Mouse (Mus musculus) kidney, adult 9 months (tissue): ENCODE data around the gene Hist2h2aa2.
"Not testable (repeated sequence)": the region's sequence is repeated elsewhere in the genome, so short reads cannot be mapped to it uniquely, and the experiment has no call there.

Experiments used
- DNase-seq: peaks from one replicate; pipeline ENCODE4 v3.0.0; 2022

Gene Hist2h2aa2

DNA sequence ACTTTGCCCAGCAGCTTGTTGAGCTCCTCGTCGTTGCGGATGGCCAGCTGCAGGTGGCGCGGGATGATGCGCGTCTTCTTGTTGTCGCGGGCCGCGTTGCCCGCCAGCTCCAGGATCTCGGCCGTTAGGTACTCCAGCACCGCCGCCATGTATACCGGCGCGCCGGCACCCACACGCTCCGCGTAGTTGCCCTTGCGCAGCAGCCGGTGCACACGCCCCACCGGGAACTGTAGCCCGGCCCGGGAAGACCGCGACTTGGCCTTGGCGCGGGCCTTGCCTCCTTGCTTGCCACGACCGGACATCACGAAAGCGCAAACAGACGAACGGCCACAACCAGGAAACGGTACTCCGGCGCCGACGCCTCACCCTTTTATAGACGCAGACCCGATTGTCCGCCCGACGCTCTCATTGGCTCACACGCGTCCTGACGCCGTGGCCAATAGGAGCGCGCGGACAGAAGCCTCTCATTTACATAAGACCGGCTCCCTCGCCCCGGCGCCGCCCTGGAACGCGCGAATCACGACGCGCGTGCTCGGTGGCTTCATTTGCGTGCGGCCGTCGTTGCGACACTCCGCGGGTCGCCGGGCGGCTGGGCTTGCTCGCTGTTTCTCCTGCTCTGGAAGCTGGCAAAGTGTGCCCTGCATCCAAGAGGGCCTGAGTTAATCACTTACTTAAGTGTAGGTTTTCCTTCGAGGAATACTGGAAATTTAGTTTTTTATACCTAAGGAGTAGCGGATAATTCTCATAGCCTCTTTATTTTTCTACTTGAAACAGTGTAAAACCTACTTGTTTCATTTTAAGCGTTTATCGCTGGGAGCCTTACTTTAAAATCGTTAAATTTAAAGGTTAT is at the start of gene Hist2h2aa2:
TSS of gene Hist2h2aa2 (minus strand) at position 328 of the 850 bp plus-strand sequence.
- DNase-seq = peak; percentile 98

DNA sequence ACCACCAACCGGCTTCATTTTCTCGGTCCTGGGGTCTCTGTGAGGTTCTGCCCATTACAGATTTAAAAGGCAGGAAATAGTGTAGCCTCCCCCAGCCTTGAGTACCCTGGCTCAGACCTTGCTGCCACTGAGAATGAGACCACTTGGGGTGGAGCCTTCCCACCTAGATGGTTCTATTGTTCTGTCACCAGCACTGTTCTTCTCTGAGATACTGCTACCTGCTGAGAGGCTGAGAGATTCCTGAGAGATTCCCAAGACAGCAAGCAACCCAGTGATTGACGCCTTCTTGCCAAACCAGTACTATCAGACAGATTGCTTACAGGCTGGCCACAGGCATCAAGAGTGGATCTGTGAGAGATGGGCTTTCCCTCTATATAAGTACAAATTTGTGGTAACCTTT is 49.1 kb upstream of the Hist2h2aa2 start:
- no peak for DNase-seq

DNA sequence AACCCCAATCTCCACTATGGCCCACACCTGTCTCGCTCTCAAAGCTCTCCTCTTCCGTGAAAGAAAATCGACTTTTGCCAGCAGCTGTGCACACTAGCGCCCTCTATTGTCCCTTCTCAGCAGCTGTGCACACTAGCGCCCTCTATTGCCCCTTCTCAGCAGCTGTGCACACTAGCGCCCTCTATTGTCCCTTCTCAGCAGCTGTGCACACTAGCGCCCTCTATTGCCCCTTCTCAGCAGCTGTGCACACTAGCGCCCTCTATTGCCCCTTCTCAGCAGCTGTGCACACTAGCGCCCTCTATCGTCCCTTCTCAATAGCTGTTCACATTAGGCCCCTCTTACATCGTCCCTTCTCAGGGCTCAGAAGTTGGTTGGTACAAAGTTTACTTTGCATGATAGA is 47.3 kb upstream of the Hist2h2aa2 start:
- not testable (repeated sequence) for DNase-seq

DNA sequence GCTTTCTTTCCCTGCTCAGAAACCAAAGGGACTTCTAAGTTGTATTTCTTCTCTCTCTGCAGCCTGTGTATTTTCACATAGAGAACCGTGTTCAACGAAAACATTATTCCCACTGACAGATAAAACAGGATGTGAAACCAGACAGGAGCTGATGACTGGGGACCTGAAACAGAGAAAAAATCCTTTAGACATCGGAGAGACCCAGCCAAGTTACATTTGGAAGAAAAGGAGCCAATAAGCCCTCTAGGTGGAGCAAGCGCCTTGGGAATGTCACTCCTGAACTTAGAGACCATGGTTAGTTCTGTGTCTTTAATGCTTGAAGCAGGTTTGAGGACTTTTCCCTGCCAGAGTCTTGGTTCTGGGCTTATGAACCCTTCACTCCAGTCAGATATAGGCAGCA is 44.4 kb upstream of the Hist2h2aa2 start:
- peak; percentile 41 for DNase-seq

DNA sequence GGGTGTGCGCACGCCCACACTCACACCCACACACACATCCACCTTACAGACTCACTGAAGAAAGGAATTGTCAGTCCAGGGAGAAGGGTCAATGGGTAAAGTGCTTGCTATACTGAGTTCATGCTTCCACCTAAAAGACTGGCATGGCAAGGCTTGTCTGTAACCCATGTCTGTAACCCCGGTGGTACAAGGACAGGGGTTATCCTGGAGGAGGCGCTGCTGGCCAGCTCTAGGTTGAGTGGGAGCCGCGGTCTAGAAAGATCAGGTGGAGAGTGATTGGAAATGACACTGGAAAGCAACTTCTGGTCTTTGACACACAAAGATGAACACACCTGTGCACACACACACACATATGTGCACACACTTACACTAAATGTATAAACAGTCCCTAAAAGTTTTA is 40.6 kb upstream of the Hist2h2aa2 start:
- DNase-seq = no peak

DNA sequence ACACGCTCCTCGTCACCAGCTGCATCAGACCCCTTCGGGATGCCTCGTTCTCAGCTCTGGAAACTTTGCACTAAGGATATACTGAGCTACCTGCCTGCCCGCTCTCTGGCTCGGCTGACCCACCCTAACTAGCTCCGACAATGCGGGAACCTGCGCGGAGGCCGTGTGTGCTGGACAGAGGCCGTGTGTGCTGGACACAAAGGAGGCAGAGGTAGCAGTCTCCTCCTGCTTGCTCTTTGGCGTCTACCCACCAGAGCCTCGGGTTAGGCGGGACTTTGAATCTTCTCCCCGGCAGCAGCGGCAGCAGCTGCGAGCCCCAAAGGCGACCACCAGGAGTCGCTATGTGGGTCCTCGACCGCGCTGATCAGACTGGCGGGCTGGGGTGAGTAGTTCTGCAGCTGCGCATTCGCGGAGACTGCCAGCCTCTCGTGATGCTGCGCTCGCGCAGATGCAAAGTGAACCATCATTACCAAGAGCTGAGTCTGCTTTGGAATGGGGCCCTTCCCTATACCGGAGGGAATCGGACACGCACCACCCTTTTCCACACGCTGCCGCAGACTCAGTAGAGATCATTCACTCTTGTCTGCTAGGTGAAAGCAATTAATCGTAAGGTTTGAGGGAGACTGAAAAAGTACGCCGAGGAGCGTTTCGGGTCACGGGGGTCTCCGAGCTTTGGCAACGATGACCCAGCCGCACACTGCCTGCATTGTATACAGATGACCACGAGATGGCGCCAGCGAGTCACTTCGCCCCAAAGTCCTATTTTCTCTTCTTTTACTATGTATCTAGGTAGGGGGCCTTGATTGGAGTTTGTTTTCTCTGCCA is 37.9 kb upstream of the Hist2h2aa2 start:
- peak; percentile 88 for DNase-seq

DNA sequence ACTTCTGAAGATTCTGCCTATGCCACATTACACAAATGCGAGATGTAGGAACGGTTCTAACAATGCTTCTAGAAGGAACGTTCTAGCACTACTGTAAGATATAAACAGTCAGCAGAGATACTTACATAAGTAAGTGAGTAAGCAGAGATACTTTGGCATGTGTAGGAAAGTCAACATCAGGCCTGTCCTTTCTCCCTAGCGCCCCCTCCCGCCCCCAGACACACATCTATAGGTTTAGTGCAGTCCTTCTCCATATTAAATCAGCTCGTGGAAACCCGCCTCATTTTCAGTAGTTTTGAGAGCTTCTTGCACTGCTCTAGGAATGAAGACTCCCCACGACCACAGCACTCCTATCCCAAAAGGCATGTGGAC is 37.3 kb upstream of the Hist2h2aa2 start:
- no peak for DNase-seq

DNA sequence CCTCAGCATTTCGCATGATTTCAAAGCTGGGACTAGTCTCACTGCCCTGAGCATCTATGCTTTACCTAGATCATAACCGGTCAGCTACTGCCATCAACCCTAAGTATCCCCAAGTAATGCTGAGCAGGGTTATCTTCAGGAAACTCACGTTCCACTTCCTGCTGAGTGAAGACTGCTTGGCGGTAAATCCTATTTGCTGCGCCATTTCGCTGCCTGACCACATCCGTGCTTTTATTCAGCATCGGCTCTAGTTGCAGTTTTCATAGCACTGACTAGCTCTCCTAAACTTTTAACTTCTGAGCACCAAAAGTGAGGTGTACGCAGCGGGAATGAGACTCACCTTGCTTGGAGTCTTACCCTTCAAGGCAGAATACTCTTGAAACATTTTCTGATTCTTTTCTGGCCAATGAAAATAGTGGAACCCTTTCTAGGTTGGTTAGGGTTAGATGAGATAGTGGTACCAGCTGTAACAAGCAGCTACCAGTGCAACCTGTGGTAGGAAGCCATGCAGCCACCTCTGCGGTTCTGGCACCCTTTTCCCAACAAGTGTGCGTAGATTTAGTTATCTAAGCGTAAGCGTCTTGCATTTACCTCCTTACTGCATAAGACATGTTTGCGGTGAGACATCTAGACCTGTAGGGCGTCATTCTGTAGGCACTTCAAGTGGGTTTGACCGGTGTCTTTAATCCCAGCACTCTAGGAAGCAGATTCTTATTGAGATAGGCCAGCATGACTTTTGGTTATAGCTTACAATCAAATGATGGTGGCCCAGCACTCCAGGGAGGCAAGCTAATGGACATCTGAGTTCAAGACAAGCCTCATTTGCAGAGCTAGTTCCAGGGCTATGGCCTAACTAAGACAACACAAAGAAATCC is 33.8 kb upstream of the Hist2h2aa2 start:
- no peak for DNase-seq

DNA sequence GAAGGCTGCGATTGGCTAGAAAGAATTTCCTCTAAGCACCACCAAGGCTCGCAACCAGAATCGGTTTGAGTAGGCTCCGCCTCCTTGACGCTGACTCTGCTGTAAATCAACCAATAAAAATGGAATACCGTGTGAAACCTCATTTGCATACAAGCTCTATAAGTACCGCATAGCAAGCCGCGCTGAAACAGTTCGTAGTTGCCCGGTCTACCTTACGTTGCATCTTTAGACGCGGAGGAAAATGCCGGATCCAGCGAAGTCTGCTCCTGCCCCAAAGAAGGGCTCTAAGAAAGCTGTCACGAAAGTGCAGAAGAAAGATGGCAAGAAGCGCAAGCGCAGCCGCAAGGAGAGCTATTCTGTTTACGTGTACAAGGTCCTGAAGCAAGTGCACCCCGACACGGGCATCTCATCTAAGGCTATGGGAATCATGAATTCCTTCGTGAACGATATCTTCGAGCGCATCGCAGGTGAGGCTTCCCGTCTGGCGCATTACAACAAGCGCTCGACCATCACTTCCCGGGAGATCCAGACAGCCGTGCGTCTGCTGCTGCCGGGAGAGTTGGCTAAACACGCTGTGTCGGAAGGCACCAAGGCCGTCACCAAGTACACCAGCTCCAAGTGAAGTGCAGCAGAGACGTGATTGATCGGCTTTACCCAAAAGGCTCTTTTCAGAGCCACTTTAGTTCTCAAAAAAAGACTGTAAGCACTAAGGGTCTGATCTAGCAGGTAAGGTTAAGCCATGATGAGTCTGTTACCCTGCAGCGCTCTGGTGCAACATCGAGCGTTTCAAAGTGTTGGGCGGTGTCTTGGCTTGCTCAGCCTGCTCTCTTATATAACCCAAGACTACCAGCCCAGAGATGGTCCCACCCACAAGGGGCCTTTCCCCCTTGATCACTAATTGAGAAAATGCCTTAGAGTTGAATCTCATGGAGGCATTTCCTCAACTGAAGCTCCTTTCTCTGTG is 29.7 kb upstream of the Hist2h2aa2 start, which contains the start of gene Hist2h2bb:
TSS of gene Hist2h2bb (plus strand) at position 242 of the 964 bp plus-strand sequence.
- peak; percentile 98 for DNase-seq

DNA sequence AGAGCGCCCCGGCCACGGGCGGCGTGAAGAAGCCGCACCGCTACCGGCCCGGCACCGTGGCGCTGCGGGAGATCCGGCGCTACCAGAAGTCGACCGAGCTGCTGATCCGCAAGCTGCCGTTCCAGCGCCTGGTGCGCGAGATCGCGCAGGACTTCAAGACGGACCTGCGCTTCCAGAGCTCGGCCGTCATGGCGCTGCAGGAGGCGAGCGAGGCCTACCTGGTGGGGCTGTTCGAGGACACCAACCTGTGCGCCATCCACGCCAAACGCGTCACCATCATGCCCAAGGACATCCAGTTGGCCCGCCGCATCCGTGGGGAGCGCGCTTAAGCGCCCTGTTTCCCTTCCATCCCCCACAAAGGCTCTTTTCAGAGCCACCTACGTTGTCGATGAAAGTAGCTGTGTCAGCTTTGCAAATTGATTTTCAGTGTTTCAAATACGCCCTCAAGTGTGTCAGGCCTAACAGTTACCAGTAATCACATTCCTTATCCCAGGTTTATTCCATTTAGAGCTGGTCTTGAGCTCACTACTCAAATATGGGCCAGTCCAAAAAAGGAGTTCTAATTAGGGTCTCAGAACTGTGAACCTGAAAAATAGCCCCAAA is 28.8 kb upstream of the Hist2h2aa2 start:
- not testable (repeated sequence) for DNase-seq

DNA sequence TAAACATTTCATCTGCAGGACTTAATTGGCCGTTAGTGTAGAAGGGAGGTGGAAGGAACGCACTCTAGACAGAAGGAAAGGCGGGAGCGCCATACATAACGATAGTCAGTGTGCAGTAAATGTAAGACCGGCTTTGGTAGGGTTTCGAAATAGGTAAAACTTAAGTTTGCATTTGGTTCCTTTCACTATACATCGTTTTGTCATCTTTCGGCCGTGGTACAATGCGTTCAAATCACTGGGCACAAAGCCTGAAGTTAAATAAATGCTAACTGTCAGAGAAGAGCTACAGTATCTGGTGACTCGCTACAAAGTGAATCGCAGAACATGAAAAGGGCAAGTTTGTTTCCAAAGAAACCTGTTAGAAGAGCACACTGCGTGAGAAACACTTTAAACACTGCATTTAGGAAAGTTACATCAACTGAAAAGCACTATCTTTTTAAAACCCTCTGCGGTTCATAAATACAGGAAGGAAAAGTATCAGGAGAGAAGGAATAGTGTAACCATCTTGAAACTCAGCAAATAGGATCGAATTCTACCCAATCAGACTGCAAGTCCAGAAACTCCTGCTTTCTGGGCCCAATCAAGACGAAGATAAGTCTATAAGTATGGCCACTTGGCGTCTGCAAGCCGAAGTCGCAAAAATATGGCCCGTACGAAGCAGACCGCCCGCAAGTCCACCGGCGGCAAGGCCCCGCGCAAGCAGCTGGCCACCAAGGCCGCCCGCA is 28.1 kb upstream of the Hist2h2aa2 start, which contains the start of gene Hist2h3b:
TSS of gene Hist2h3b (plus strand) at position 604 of the 725 bp plus-strand sequence.
- DNase-seq = peak; percentile 87

DNA sequence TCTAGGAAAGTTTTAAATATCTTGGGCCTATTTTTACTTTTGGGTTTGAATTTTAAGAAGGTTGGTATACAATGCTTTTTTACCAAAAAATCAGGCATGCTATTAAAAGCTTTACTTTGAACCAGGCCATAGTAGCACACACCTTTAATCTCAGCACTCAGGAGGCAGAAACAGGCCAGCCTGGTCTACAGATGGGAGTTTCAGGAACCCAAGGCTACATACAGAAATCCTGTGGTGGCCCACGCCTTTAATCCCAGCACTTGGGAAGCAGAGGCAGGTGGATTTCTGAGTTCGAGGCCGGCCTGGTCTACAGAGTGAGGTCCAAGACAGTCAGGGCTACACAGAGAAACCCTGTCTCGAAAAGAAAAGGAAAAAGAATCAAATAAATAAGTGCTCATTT is 27.5 kb upstream of the Hist2h2aa2 start:
- DNase-seq = no peak

DNA sequence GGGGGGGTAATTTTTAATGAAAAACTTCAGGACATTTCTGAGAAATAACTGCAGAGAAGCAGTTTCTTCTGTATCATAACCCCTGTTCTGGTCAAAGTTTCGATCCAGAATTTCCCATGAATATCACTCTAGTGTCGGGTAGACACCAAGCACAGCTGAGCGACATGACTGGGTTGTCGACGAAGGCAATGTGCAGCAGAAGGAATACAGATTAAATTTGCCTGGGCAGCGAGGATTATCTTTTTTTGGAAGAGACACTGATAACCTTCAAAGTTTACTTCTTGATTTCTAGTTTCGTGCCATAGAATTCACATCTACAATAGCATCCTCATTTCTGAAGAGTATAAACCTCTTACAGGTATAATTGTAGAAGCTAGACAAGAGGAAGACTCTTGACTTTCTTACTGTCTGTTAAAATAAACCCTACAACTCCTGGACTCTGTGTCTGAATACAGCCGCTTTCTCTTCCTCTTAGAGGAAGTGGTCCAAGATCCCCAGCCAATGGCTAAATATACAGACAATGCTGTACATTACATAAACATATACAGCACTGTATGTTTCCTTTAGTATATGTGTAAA is 26.1 kb upstream of the Hist2h2aa2 start:
- DNase-seq = no peak

DNA sequence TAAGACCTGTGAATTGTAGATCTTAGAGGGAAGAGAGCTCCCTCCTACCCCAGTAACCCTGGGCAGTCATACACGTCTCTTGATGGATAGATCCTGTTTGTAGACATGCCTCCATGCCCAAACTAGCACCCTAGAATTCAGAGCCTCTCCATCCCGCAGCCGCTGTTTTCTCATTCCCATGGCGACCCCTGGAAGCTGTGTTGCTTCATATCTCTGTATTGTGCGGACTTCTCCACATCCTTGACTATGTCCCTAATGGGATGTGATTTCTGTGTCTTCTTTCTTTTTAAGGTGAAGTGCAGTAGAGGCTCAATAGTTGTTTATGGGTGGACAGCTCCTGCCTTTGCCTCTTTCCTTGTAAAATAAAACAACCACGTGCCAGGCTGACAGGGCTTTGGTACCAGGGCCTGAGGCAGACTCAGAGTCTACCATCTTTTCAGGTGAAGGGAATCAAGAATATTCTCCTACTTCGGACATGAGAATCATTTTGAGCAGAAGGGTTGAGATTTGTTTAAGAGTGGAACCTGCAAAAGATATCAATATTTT is 24.4 kb upstream of the Hist2h2aa2 start:
- no peak for DNase-seq

DNA sequence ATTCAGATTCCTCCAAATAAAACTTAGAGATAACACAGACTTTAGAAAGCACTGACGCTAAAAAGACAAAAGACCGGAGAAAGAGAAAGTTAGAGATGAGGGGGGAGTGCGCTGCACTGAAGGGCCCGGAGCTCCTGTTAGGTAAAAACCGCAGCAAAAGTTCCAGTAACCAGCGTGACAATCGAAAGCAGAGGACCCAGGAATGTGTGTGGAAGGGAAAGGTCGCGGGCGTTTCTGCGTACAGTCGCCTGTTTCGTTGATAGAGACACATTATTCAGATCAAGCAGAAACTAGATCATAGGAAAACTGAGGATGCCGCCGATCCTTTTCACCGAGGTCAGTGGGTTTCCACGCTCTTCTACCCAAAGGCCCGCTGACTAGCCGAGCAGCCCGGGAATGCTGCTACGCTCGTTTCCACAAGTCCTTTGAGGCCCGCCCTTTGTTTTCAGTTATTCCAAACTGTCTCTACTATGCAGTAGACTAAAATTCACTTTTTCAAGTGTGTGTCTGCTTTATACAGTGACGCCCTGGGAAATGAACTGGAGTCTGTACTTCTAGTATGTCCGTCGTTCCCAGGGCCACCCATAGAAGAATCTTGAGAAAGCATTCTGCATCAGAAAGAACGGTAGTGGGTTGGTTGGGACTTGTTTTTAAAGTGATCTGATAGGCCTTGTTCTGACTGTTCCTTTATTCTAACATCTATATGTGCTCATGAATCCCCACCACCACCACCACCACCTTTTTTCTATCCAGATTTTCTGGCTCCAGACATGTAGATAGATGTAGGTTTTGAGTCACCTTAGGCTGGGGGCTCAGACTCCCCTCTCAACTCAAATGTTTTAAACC is 23.7 kb upstream of the Hist2h2aa2 start:
- no peak for DNase-seq

DNA sequence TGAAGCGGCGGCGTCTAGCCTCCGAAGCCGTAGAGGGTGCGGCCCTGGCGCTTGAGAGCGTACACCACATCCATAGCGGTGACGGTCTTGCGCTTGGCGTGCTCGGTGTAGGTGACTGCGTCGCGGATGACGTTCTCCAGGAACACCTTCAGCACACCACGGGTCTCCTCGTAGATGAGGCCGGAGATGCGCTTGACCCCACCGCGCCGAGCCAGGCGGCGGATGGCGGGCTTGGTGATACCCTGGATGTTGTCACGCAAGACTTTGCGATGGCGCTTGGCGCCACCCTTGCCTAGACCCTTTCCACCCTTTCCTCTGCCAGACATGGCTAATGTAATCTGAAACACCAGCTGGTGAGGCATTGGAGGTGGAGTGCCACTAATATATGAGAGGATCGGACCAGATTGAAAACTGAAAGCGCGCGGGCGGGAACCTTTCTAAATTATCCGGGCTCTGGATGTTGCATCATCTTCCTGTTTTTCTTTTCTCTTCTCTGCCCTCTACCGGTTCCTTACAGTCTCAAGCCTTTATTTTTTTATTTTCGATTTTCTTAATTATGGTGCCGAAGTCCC is 23.0 kb upstream of the Hist2h2aa2 start, which contains the start of gene Hist2h4:
TSS of gene Hist2h4 (minus strand) at position 333 of the 572 bp plus-strand sequence.
- peak; percentile 99 for DNase-seq

DNA sequence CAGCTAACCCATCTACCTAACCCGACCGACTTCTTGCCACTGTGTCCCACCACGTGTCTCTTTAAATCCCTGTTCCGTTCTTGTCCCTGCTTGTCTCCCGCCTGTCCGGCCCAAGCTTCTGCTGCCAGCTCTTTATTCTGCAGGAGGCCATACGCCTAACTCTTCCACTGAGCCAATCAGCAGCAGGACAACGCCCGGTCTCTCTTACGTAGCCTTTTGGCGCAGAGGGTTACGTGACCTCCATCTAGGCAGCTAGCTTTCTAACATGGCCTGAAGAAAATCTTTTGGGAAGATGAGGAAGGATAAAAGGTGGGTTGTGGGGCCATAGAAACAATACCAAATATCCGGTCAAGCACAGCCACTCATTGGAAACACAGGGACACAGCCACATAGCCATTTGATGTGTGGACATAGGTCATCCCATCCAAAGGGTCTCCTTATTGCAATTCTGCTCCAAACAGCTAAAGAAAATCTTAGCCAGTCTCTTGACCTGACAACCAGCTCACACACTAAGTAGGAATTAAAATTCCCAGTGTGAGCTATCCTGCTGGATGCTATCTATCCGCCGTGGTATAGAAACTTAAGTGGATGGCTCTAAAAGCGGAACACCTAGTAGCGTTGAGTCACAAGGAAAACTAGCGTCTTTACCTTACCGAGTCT is 22.3 kb upstream of the Hist2h2aa2 start:
- DNase-seq = peak; percentile 86

DNA sequence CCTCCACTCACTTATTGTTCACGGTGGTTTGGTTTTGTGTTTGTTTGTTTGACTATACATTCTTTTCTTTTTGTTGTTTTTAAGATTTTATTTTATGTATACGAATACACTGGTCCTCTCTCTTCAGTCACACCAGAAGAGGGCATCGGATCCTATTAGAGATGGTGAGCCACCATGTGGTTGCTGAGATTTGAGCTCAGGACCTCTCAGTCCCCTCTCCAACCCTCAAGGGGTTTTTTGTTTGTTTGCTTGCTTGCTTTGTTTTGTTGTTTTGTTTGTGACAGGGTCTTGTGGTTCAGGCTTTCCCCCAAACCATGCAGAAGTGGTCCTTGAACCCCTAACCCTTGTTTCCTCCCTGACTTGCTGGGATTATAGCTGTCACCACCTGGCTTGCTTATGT is 21.5 kb upstream of the Hist2h2aa2 start:
- no peak for DNase-seq
